Mouse (Mus musculus) left cerebral cortex, postnatal 10 days (tissue): ENCODE measurements around the gene Otop2. TPM values are rescaled to one million over a fixed set of nuclear protein-coding genes. Genes with fewer than 3 reads are reported as not detected.

Experiments
- DNase-seq, 2 experiments: peaks; one replicate each; pipeline ENCODE4 v3.0.0; 2021 to 2022; ENCODE audit warnings: low spot score in 2 of 2, mixed read lengths in 1 of 2; ENCODE audit errors: extremely low spot score in 1 of 2
- intact Hi-C: fragments of 180-260 bp; cut with DNase I; formaldehyde crosslinking; loops from one replicate; pipeline ENCODE4 v1.15.1; 2025
- total RNA-seq, 2 experiments: library from RNA; stranded (reverse); gene quantifications; 2 replicates each; pipeline ENCODE4 v1.2.3; 2021

The Otop2 gene
- total RNA-seq, 2 experiments from 2014 or later: 0.14 TPM; not detected in 1

DNA sequence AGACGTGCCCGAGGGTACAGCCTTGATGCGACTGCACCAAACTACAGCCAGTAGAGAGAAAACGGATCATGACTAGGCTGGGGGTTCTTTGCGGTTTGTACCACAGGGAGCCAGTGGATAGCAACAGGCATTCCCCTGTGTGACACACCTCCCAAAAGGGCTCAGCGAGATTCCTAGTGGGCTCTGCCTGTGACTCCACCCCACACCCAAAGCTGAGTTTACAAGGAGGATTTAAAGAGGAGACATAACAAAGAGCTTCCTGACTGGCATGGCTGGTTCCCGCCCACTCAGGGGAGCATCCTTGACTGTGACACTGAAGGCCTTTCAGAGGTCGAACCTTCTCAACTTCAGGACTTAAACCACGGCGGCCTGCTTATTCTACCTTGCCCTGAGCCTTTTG is 15.5 kb upstream of the Otop2 start:
- no peak for DNase-seq
- intact Hi-C loops: no loop called here

GRCm38 (mm10) chr11:115292631-115293375 is 14.2 kb upstream of the Otop2 start:
- DNase-seq: no peak
- intact Hi-C loops: no loop called here

DNA sequence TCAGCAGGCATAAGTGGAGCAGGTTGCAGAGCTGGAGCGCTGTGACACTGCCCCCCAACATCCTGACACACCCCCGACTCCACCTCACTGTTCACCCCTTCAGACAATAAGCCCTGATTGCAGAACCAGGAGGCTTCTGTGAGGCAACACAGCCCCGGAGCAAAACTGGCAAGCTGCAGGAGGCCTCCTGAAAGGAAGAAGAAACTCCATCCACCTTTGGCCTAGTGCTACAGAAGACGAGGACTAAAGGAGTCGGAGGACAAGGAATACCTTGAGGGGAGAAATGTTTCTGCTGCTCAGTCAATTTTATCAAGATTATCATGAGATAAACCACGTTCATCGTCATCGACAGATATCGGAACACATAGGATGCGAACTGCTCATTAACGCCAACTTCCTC is 11.0 kb upstream of the Otop2 start:
- no peak for DNase-seq
- intact Hi-C loops: no loop called here

- DNase-seq: no peak
- intact Hi-C loops: no loop called here
These were observed 10.3 kb upstream of the Otop2 start for GRCm38 (mm10) chr11:115296471-115297210.

DNA sequence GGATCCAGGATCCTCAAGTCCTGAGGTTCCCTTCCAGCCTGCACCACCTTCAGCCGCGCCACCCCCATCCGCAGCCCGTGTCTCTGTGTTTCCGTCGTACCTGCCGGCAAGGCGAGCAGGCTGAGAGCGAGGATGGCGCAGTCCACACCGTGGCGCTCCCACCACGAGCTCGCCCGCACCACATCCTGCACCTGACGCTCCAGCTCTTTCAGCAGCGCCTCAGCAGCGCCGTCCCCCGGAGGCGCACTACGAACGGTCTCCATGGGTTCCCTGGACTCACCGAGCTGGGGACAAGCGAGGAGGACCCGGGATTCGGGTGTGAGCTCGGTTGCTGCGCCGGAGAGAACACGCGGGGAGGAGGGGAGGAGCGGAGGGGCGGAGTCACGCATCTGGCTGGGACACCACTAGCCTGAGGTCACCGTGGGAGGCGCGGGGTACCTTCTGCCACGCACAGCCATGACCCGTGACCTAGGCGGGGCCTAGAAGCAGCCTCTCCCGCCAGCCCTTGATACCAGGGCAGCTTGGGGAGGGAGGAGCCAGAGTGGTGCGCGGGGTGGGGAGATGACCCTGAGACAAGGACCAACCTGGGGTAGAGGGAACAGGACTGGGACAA is 9.6 kb upstream of the Otop2 start, which contains the start of gene Fads6:
TSS of gene Fads6 (minus strand) at position 450 of the 613 bp plus-strand sequence.
- intact Hi-C loops: no loop called here
- peak in 1 of 2 experiments; percentile 75 for DNase-seq

- no peak for DNase-seq
- intact Hi-C loops: no loop called here
These were observed 8.8 kb upstream of the Otop2 start for GRCm38 (mm10) chr11:115298160-115298559.

DNA sequence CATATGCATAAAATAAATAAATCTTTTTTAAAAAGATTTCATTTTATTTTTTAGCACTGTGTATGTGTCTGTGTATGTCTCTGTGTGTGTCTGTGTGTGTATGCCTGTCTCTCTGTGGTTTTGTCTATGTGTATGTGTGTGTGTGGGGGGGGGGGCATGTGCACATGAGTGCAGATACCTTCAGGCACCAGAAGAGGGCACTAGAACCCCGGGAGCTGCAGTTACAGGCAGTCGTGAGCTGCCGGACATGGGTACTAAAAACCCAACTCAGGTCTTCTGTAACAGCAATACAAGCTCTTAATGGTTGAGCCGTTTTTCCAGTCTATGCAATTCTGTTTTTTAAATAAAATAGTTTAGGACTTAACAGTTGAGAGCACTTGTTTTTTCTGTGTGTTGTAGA is 6.2 kb upstream of the Otop2 start:
- DNase-seq: no peak
- intact Hi-C loops: no loop called here

- intact Hi-C loops: no loop called here
- DNase-seq: no peak
These were observed 5.6 kb upstream of the Otop2 start for GRCm38 (mm10) chr11:115301351-115301750.

DNA sequence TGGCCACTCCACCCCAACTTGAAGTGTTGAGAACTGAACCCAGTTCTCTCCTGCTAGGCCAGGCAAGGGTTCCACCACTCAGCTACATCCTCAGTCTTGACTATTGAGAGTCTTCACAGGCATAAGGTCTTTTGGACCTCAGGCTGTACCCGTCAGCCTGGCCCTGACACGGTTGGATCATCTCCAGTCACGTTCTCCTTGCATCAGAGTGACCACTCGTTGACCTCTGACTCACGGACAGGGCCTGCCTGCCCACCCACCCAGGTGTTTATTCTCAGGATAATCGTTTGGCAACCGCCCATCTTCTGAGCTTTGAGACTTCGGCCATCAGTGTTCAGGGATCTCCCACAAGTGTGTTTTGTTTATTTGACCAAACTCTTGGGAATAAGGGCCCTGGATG is 3.8 kb upstream of the Otop2 start:
- DNase-seq: no peak
- intact Hi-C loops: no loop called here

- intact Hi-C loops: no loop called here
- DNase-seq: no peak
These were observed 1.8 kb downstream of the Otop2 start for GRCm38 (mm10) chr11:115308781-115309180.

DNA sequence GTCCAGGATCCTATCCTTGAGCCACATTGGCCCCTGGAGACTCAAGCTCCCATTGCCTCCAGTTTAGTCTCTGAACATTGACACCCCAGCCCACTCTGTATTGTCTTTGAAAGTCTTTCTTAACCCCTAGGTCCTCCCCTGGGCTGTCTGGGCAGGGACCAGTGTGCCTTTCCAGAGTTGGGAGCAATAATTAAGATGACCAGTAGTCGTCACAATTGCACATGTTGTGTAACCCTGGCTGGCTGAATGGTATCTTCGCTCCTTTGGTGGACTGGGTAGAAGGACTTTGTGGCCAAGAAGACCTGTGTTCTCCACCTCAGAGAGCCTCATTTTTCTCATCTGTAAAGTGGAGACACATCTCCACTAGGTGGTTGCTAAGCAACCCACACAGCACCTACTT is 7.3 kb downstream of the Otop2 start:
- intact Hi-C loops: no loop called here
- DNase-seq: no peak

GRCm38 (mm10) chr11:115317204-115317603 is 10.2 kb downstream of the Otop2 start:
- DNase-seq: no peak
- intact Hi-C loops: no loop called here

- no peak for DNase-seq
- intact Hi-C loops: no loop called here
These were observed 11.5 kb downstream of the Otop2 start for GRCm38 (mm10) chr11:115318245-115319027.

- no peak for DNase-seq
- intact Hi-C loops: no loop called here
These were observed 12.9 kb downstream of the Otop2 start for GRCm38 (mm10) chr11:115319704-115320383.

DNA sequence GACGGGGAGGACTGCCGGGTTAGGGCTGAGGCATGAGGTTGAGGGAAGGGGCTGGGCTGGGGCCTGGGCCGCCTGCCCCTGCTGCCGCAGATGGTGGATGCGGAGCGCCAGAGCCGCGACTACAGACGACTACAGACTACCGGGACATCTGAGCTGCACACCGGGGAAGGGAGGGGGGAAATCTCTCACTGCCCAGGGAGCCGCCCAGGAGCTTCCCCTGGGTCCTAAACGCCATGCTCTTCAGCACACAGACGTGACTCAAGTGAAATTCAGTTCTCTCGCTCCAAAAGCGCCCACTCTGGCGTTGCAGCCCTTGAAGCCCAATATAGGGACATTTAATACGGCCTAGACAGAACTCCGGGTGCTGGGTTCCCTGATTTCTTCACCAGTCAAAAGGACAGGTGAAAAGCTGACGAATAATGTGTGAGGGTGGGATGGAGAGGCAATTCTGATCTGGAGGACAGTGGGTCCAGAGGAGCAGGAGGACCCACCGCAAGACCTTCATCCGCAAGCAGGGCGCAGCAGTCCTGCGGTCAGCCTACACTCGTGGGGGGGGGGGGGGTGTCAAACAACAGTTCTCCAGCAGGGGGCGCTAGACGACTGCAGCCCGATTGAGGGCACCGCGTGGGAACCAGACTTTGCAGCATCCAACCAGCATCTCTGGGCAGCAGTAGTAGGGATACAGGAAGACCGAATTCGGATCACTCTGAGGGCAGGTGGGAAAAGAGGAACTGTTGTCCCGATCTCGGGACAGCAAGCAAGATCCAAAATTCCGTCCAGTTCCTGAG is 15.1 kb downstream of the Otop2 start, which contains the start of gene Ush1g:
TSS of gene Ush1g (minus strand) at position 136 of the 788 bp plus-strand sequence.
- peak in 1 of 2 experiments; percentile 63 for DNase-seq
- intact Hi-C loops: loop anchor here (2.0 kb wide), 1 partner anchor 33 kb away; no protein-coding TSS in a partner anchor

DNA sequence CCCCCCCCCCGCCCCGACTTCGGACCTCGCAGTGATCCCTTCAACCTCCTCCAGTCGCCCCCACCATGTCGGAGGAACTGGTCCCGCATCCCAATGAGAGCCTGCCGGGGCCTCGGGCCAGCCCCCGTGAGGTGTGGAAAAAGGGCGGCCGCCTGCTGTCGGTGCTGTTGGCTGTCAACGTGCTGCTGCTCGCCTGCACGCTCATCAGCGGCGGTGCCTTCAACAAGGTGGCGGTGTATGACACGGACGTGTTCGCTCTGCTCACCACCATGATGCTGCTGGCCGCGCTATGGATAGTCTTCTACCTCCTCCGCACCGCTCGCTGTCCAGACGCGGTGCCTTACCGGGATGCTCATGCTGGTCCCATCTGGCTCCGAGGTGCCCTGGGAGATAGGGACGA is 16.4 kb downstream of the Otop2 start:
- no peak for DNase-seq
- intact Hi-C loops: loop anchor here (2.0 kb wide), 1 partner anchor 31 kb away; no protein-coding TSS in a partner anchor

GRCm38 (mm10) chr11:115326730-115327129 is 19.8 kb downstream of the Otop2 start:
- no peak for DNase-seq
- intact Hi-C loops: no loop called here

- intact Hi-C loops: no loop called here
These were observed 22.4 kb downstream of the Otop2 start for GRCm38 (mm10) chr11:115329339-115329738.

More at GRCm38 (mm10) chr11:115329339-115329738, 22.4 kb downstream of the Otop2 start:
- DNase-seq: no peak
